Mouse (Mus musculus) right cerebral cortex, adult 2 months (tissue): ENCODE measurements at regions not wholly inside any gene's neighbourhood (a gene's known extent, or its start where the extent isn't known, plus 50 kb on each side); places are given as distances from the start of the nearest gene placed in this dataset.

Source experiments
- DNase-seq, 2 experiments: peaks; one replicate each; pipeline ENCODE4 v3.0.0; 2021 to 2022; ENCODE audit warnings: low spot score in 2 of 2

GRCm38 (mm10) chr3:104712711-104713110 is 68.1 kb upstream of the Ppm1j start:
- no peak for DNase-seq

GRCm38 (mm10) chr3:104713836-104714631 is 66.8 kb upstream of the Ppm1j start:
- DNase-seq = peak; percentile 78 to 81

GRCm38 (mm10) chr3:104714679-104715326 is 66.1 kb upstream of the Ppm1j start:
- DNase-seq = no peak
